Mouse (Mus musculus): ENCODE results near the gene Cdyl. TPM values are rescaled to one million over a fixed set of nuclear protein-coding genes. Genes with fewer than 3 reads are reported as not detected.

Gene Cdyl
- polyA plus RNA-seq, 1 experiment: 10.9 TPM

GRCm38 (mm10) chr13:35743196-35743595 lies 83.6 kb downstream of the Cdyl start:
- Histone ChIP-seq H3ac (ENCODE audit: control insufficient read depth, insufficient read length) (no peak overlapping the region), H3K79me2 (ENCODE audit: control insufficient read depth, insufficient read depth) (peaks cover 61% of the 10 kb centered on the region), H3K27me3 (ENCODE audit: control insufficient read depth, insufficient read depth, insufficient read length) (no peaks in the 10 kb centered on the region), H3K4me2 (ENCODE audit: low read depth) (peak overlapping the region; percentile 91), H3K4me3 (peak overlapping the region; percentile 57), H3K36me3 (ENCODE audit: control insufficient read depth, insufficient read depth) (no peaks in the 10 kb centered on the region)
- TF ChIP-seq E2F4 (IDR thresholded peaks at IDR 0.05; ENCODE audit: insufficient read depth): no peak

GRCm38 (mm10) chr13:35749194-35749593 lies 89.6 kb downstream of the Cdyl start:
- Histone ChIP-seq H3K4me3 (no peak overlapping the region), H3ac (ENCODE audit: control insufficient read depth, insufficient read length) (no peak overlapping the region), H3K79me2 (ENCODE audit: control insufficient read depth, insufficient read depth) (peaks cover 99% of the 10 kb centered on the region), H3K27me3 (ENCODE audit: control insufficient read depth, insufficient read depth, insufficient read length) (no peaks in the 10 kb centered on the region), H3K4me2 (ENCODE audit: low read depth) (no peak overlapping the region), H3K36me3 (ENCODE audit: control insufficient read depth, insufficient read depth) (no peaks in the 10 kb centered on the region)
- TF ChIP-seq CEBPB (IDR thresholded peaks at IDR 0.05; ENCODE audit: insufficient read depth, poor library complexity, severe bottlenecking) (no peak), E2F4 (IDR thresholded peaks at IDR 0.05; ENCODE audit: insufficient read depth) (no peak), POLR2AphosphoS2 (IDR thresholded peaks at IDR 0.05; ENCODE audit: insufficient read length, low read depth) (no peak), MYOD1 (IDR thresholded peaks at IDR 0.05; ENCODE audit: control insufficient read depth in 1 of 3, insufficient read length in 2 of 3, low read depth in 2 of 3) (no peak), MYOG (IDR thresholded peaks at IDR 0.05; ENCODE audit: control insufficient read depth in 1 of 3, insufficient read depth in 1 of 3, insufficient read length in 2 of 3, low read depth in 2 of 3) (no peak), TCF12 (IDR thresholded peaks at IDR 0.05; ENCODE audit: insufficient read depth, poor library complexity, severe bottlenecking) (no peak), USF1 (IDR thresholded peaks at IDR 0.05; ENCODE audit: low read depth) (no peak)

- H3K79me2 ChIP-seq (ENCODE audit: control insufficient read depth, insufficient read depth): peaks cover 99% of the 10 kb centered on the region
- TF ChIP-seq USF1 (IDR thresholded peaks at IDR 0.05; ENCODE audit: low read depth): no peak
- TF ChIP-seq TCF12 (IDR thresholded peaks at IDR 0.05; ENCODE audit: insufficient read depth, poor library complexity, severe bottlenecking): no peak
- TF ChIP-seq REST (IDR thresholded peaks at IDR 0.05; ENCODE audit: insufficient read depth, insufficient read length): no peak
- no peak for TF ChIP-seq CEBPB (IDR thresholded peaks at IDR 0.05; ENCODE audit: insufficient read depth, poor library complexity, severe bottlenecking)
- H3ac ChIP-seq (ENCODE audit: control insufficient read depth, insufficient read length): no peak overlapping the region
- H3K27me3 ChIP-seq (ENCODE audit: control insufficient read depth, insufficient read depth, insufficient read length): no peaks in the 10 kb centered on the region
- H3K4me3 ChIP-seq: no peak overlapping the region
- no peak overlapping the region for H3K4me2 ChIP-seq (ENCODE audit: low read depth)
- no peaks in the 10 kb centered on the region for H3K36me3 ChIP-seq (ENCODE audit: control insufficient read depth, insufficient read depth)
Measured at GRCm38 (mm10) chr13:35749680-35750079, 90.0 kb downstream of the Cdyl start.

DNA sequence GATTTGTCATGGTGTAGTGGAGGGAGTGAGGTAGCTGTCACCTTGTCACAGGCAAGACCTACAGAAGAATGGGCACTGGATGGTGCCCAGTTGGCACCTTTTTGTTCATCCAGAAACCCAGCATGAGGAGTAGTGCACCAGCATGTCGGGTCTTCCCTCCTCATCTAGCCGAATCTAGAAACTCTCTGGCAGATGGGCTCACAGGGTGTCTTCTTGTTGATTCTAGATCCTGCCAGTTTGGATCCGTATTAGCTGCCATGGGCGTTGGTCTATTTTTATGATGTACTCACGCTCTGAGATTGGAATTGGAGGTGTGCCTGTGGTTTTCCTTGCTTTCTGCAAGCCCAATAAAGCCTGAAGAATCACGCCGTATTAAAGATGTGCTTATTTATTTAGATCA lies 92.4 kb downstream of the Cdyl start:
- no peak overlapping the region for H3K4me2 ChIP-seq (ENCODE audit: low read depth)
- TF ChIP-seq POLR2AphosphoS2 (IDR thresholded peaks at IDR 0.05; ENCODE audit: insufficient read length, low read depth) (no peak), SRF (IDR thresholded peaks at IDR 0.05; ENCODE audit: control insufficient read depth, insufficient read length, low read depth) (no peak), TCF3 (IDR thresholded peaks at IDR 0.05; ENCODE audit: insufficient read length, low read depth) (no peak), POLR2A (IDR thresholded peaks at IDR 0.05; ENCODE audit: insufficient read length, low read depth) (no peak)
- no peak overlapping the region for H3ac ChIP-seq (ENCODE audit: control insufficient read depth, insufficient read length)
- H3K27me3 ChIP-seq (ENCODE audit: control insufficient read depth, insufficient read depth, insufficient read length): no peaks in the 10 kb centered on the region
- no peaks in the 10 kb centered on the region for H3K36me3 ChIP-seq (ENCODE audit: control insufficient read depth, insufficient read depth)
- H3K4me3 ChIP-seq: no peak overlapping the region
- H3K79me2 ChIP-seq (ENCODE audit: control insufficient read depth, insufficient read depth): peaks cover 94% of the 10 kb centered on the region

- no peaks in the 10 kb centered on the region for H3K27me3 ChIP-seq (ENCODE audit: control insufficient read depth, insufficient read depth, insufficient read length)
- TF ChIP-seq E2F4 (IDR thresholded peaks at IDR 0.05; ENCODE audit: insufficient read depth): no peak
- TF ChIP-seq MAX (IDR thresholded peaks at IDR 0.05; ENCODE audit: low read depth): no peak
- TF ChIP-seq REST (IDR thresholded peaks at IDR 0.05; ENCODE audit: insufficient read depth, insufficient read length): no peak
- no peak for TF ChIP-seq TCF3 (IDR thresholded peaks at IDR 0.05; ENCODE audit: insufficient read length, low read depth)
- TF ChIP-seq CEBPB (IDR thresholded peaks at IDR 0.05; ENCODE audit: insufficient read depth, poor library complexity, severe bottlenecking): no peak
- no peak for TF ChIP-seq SRF (IDR thresholded peaks at IDR 0.05; ENCODE audit: control insufficient read depth, insufficient read length, low read depth)
- no peak for TF ChIP-seq POLR2A (IDR thresholded peaks at IDR 0.05; ENCODE audit: insufficient read length, low read depth)
- TF ChIP-seq POLR2AphosphoS2 (IDR thresholded peaks at IDR 0.05; ENCODE audit: insufficient read length, low read depth): no peak
- TF ChIP-seq MYOG (IDR thresholded peaks at IDR 0.05; ENCODE audit: control insufficient read depth in 1 of 3, insufficient read depth in 1 of 3, insufficient read length in 2 of 3, low read depth in 2 of 3): no peak
- no peak for TF ChIP-seq USF1 (IDR thresholded peaks at IDR 0.05; ENCODE audit: low read depth)
- no peak for TF ChIP-seq MYOD1 (IDR thresholded peaks at IDR 0.05; ENCODE audit: control insufficient read depth in 1 of 3, insufficient read length in 2 of 3, low read depth in 2 of 3)
- no peak for TF ChIP-seq TCF12 (IDR thresholded peaks at IDR 0.05; ENCODE audit: insufficient read depth, poor library complexity, severe bottlenecking)
Measured at GRCm38 (mm10) chr13:35755002-35755401, 95.4 kb downstream of the Cdyl start.

More at GRCm38 (mm10) chr13:35755002-35755401, 95.4 kb downstream of the Cdyl start:
- peaks cover 94% of the 10 kb centered on the region for H3K79me2 ChIP-seq (ENCODE audit: control insufficient read depth, insufficient read depth)
- H3K36me3 ChIP-seq (ENCODE audit: control insufficient read depth, insufficient read depth): no peaks in the 10 kb centered on the region
- no peak overlapping the region for H3ac ChIP-seq (ENCODE audit: control insufficient read depth, insufficient read length)
- H3K4me2 ChIP-seq (ENCODE audit: low read depth): peak overlapping the region; percentile 49
- H3K4me3 ChIP-seq: no peak overlapping the region
